Mouse (Mus musculus): ENCODE measurements around the gene Krtap28-13.
A peak's percentile ranks its signal among the peaks of the same experiment; 100 is the strongest.

Gene Krtap28-13

DNA sequence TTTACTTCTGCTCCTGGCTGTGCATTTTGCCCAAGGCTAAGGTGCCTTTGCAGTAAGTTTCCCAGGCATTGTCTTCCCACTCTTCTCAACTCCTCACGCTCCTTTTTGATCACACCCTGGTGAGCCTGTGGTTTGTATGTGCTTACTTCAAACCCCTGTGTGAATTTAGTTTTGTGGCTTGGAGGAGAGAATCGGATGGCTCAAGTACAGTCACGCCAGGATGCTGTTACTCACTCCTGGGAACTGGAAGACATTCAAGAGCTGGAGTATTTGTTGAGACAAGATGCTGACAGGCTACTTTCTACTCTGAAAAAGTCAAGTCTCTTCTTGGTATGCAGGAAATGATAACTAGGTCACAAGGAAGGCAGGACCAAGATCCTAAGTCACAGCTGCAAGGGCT, 30.5 kb downstream of the Krtap28-13 start:
- peak; percentile 10 for DNase-seq (ENCODE audit: low read depth, low spot score)

DNA sequence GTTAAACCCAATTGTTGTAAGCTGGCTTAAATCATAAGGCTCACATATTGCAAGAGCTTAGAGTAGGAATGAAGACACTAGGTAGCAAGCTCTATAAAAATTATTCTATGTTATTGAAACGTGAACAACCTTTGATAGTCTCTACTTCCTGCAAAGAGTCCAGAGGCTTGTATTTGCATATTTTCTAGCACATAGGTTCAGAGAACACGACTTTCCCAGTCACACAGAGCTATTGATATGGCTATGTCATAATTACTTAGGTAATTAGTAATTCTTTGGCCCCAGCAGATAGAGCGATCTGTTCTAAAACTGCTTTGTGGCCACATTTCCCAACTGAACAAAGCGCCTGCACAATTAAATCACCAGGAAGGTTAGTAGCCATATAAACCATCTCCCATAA, 36.2 kb downstream of the Krtap28-13 start:
- DNase-seq (ENCODE audit: low read depth, low spot score), result no peak

DNA sequence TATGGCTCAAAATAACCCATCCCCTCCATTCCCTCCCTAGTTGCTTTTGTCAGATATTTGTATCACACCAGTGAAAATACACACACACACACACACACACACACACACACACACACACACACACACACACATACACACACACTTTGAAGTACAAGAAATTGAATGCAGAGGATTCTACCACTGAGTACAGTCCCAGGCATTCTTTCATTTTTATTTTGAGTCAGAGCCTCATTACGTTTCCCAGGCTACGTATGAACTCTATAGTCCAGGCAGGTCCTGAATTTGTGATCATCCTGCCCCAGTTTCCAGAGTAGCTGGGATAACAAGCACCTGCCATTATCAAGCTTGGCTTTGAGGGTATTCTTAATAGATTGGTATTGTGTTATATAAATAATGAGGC, 38.4 kb downstream of the Krtap28-13 start:
- peak; percentile 12 for DNase-seq (ENCODE audit: low read depth, low spot score)

DNA sequence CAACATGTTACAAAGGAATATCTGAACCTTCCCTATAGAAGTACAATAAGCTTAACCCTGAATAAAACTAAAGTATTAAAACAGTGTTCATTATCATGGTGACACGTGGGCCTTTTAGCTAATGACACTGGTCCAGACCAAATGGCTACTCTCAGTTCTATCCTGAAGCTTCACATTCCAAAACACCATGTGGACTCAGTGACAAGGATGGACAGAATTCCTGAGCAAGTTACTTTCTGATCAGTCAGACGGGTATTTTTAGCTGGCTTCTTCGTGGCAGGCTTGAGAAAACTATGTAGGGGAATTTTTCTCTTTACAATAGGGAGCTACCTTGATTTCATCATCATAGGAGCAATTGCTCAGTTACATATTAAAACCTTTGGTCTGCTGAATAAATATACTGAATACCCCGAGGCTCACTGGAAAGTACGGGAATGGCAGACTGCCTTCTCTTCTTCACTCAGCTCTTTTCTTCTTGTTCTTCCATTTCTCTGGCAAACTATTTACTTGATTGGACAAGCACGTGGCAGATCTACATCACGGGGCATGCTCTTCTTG, 38.9 kb downstream of the Krtap28-13 start:
- DNase-seq (ENCODE audit: low read depth, low spot score), result no peak

DNA sequence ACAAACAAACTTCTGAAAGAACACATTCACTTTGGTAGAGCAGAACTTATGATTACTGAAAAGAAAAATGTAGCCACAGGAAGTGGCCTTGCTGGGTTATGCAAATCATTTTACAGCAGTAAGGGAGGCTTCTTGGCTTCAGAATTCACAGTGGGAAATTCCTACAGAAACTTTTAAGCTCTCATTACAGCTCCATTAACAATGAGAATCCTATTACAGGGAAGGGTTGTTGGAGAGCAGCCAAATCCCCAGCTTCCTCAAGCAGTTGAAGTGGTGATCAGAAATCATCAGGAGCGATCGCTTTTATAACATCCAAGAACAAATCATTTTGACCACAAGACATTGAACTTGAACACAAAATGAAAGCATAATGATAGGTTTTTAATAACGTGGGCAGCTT, 41.2 kb downstream of the Krtap28-13 start:
- DNase-seq (ENCODE audit: low read depth, low spot score), result peak; percentile 49

DNA sequence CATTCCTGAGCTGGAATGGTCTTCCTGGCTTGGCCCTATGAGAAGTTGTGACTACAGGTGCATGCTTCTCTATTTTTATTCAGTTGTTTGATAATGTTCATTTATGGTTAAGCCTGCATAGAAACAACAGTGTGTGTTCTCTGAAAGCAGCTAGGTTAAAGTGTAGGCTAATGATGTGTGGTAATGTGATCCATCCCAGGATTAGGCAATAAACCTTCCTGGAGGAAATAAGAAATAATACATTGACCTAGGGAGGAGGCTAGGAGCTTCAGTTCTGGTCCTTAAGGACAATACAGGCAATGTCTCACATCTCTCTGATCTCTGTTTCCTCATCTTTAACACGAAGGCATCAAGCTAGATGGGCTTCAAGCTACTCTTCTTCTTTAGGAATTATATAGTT, 44.7 kb downstream of the Krtap28-13 start:
- no peak for DNase-seq (ENCODE audit: low read depth, low spot score)

DNA sequence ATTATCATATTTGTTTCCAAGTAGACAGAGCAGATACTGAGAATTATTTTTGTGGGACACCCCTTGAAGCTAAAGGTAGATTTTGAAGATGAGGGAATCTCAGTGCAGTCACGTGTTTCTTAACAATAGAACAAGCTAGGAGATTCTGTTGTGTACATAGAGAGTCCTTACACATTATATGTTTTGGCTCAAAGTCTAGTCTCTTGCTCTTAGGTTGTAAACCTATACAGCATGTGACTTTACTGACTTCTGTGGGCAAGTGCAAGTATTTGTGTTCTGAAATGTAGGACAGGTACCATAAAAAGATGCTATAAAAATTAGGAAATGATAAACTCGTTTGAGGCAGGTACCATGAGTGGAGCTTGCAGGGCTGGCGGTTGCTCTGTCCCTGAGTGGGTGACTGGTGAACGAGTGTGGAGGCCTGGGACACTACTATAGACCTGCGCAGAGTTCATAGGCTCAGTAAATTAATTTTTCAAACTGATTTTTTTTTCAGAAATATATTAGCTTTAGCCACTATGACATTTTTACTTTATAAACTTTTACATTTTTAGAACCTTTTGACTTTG, 46.8 kb downstream of the Krtap28-13 start:
- no peak for DNase-seq (ENCODE audit: low read depth, low spot score)

DNA sequence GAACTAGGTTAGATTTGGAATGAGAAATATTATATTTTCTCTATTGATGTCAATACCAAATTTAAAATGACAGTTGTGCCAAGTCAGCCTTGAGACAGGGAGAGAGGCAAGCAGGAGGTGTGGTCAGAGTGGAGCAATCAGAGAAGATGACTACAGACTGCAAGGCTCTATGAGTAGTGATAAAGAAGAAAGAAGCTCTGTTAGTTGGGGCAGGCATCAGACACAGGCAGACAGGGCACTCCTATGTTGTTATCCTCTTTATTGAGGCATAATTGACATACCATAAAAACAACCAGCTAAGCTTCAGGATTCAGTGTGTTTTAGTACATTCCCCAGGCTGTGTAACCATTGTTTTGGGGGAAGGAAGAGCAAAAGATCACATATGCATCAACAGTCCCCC, 50.3 kb downstream of the Krtap28-13 start:
- no peak for DNase-seq (ENCODE audit: low read depth, low spot score)

All from brain, adult 2 months (tissue).